Mouse (Mus musculus): ENCODE measurements at regions not wholly inside any gene's neighbourhood (a gene's known extent, or its start where the extent isn't known, plus 50 kb on each side); places are given as distances from the start of the nearest gene placed in this dataset.

DNA sequence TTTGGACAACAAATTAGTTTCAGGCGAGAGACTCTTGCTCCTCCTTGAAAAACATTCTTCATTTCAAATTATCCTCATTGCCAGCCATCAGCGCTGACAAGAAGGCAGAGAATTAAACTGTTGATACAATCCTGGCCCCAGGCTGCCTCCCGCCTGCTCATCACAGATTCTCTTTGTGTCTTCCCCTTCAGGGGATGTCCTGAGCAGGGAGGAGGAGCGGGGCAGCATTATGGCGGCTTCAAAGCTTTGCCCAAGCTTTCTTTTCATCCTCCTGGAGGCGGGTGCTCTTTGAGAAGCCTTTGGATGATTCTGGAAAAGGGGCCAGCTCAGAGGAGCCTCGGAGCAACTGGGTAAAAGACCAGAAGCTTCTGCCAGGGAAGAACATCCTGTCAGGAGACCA, 149.1 kb downstream of the 4930564D02Rik start:
- ATAC-seq (ENCODE audit: low read depth), result no peak

DNA sequence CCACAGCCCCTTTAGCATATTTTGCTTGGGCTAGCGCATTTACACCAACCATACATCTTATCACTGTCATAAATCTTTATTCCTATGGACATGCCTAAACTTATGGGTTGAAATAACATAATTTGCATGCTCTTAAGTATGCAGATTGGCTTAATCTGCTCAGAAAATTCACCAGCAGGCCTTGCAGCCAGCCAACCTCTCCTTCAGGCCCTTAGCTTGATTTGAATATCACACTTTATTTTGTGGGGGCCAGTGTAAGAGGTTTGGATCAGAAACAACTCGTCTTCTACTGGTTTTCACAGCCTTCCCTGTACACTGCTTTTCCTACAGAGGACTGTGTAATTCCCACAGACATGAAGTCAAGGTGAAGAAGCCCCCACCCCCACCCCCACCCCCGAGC, 153.0 kb downstream of the 4930564D02Rik start:
- ATAC-seq (ENCODE audit: low read depth), result no peak
- Histone ChIP-seq H3K36me3 (ENCODE audit: control insufficient read depth, insufficient read depth, low read length) (no peaks in the 10 kb centered on the region), H3K4me1 (ENCODE audit: control insufficient read depth, insufficient read depth, low read length) (no peaks in the 10 kb centered on the region), H3K27me3 (ENCODE audit: control insufficient read depth, insufficient read depth, low read length) (no peaks in the 10 kb centered on the region), H3K4me2 (ENCODE audit: low read depth, low read length) (no peak overlapping the region), H3K27ac (ENCODE audit: low read depth, low read length) (no peak overlapping the region), H3K4me3 (ENCODE audit: low read depth, low read length) (no peak overlapping the region), H3K9ac (replicated peaks; ENCODE audit: low read depth, low read length) (no peak overlapping the region), H3K9me3 (ENCODE audit: control insufficient read depth, low read length) (no peaks in the 10 kb centered on the region)
- WGBS, result 78% methylated on average over 3 of the region's 3 CpGs

More for the DNA sequence above, 149.1 kb downstream of the 4930564D02Rik start:
- Histone ChIP-seq H3K27ac (ENCODE audit: low read depth, low read length) (no peak overlapping the region), H3K27me3 (ENCODE audit: control insufficient read depth, insufficient read depth, low read length) (no peaks in the 10 kb centered on the region), H3K4me2 (ENCODE audit: low read depth, low read length) (no peak overlapping the region), H3K4me1 (ENCODE audit: control insufficient read depth, insufficient read depth, low read length) (no peaks in the 10 kb centered on the region), H3K9ac (replicated peaks; ENCODE audit: low read depth, low read length) (no peak overlapping the region), H3K36me3 (ENCODE audit: control insufficient read depth, insufficient read depth, low read length) (no peaks in the 10 kb centered on the region), H3K9me3 (ENCODE audit: control insufficient read depth, low read length) (no peaks in the 10 kb centered on the region), H3K4me3 (ENCODE audit: low read depth, low read length) (no peak overlapping the region)
- WGBS, result 40% methylated on average over 7 of the region's 7 CpGs

DNA sequence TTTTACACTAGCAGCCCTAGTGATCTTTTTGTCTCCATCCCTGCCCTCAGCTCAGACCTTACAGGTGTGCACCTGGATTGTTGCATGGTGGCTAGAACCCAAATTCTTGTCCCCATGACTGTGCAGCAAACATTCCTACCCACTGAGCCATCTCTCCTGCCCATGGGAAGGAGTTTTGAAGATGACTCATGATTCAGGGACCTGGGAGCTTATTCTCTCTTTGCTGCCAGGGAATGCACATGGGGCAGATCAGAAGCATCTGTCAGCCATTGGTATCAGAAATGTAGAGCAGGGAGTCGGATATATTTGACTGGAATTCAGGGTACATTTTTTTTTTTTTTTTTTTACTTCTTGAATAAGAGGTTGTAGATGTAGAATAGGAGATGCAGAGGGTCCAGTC, 154.0 kb downstream of the 4930564D02Rik start:
- Histone ChIP-seq H3K9ac (replicated peaks; ENCODE audit: low read depth, low read length) (no peak overlapping the region), H3K4me2 (ENCODE audit: low read depth, low read length) (no peak overlapping the region), H3K4me1 (ENCODE audit: control insufficient read depth, insufficient read depth, low read length) (no peaks in the 10 kb centered on the region), H3K27ac (ENCODE audit: low read depth, low read length) (no peak overlapping the region), H3K4me3 (ENCODE audit: low read depth, low read length) (no peak overlapping the region), H3K9me3 (ENCODE audit: control insufficient read depth, low read length) (no peaks in the 10 kb centered on the region), H3K36me3 (ENCODE audit: control insufficient read depth, insufficient read depth, low read length) (no peaks in the 10 kb centered on the region), H3K27me3 (ENCODE audit: control insufficient read depth, insufficient read depth, low read length) (no peaks in the 10 kb centered on the region)
- no peak for ATAC-seq (ENCODE audit: low read depth)
- 59% methylated on average over 1 of the region's 1 CpGs for WGBS

DNA sequence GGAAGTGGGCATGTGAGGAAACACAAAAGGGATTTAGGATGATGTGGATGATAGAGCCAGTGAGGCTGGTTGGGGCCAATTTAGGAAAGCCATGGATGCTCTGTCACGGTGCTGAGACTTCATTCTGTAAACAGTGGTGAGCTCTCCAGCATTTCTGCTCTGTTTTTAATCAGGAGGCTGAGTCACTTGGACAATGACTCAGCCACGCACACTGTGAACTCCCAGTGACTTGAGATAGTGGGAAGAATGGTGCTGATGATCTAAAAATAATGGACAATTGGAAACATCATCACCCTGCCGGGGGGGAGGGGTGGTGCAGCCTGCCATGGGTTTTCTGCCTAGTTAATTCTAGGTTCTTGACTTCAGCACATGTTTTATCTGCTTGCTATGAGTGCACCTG, 156.3 kb downstream of the 4930564D02Rik start:
- Histone ChIP-seq H3K4me3 (ENCODE audit: low read depth, low read length) (no peak overlapping the region), H3K4me1 (ENCODE audit: control insufficient read depth, insufficient read depth, low read length) (no peaks in the 10 kb centered on the region), H3K9me3 (ENCODE audit: control insufficient read depth, low read length) (no peaks in the 10 kb centered on the region), H3K9ac (replicated peaks; ENCODE audit: low read depth, low read length) (no peak overlapping the region), H3K27ac (ENCODE audit: low read depth, low read length) (no peak overlapping the region), H3K4me2 (ENCODE audit: low read depth, low read length) (no peak overlapping the region), H3K27me3 (ENCODE audit: control insufficient read depth, insufficient read depth, low read length) (no peaks in the 10 kb centered on the region), H3K36me3 (ENCODE audit: control insufficient read depth, insufficient read depth, low read length) (no peaks in the 10 kb centered on the region)
- WGBS, result 62% methylated on average over 3 of the region's 3 CpGs
- ATAC-seq (ENCODE audit: low read depth), result no peak

DNA sequence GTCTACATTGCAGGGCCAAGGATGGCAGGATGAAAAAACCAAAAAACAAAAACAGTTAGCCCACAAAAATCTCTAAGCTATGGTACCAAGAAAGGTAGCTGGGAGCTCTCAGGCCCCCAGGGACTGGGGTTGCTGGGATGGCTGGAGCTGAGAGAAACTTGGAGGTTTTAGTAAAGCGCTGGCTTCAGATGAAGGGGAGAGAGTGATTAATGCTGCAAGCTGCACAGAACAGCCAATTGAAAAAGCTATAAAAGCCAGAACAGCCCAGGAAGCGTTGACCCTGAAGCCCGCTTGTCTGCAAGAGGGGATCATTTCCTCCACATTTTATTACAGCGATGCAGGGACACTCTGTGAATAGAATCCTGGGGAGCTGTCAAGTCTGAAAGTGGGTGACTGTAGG, 157.0 kb downstream of the 4930564D02Rik start:
- Histone ChIP-seq H3K36me3 (ENCODE audit: control insufficient read depth, insufficient read depth, low read length) (no peaks in the 10 kb centered on the region), H3K4me2 (ENCODE audit: low read depth, low read length) (no peak overlapping the region), H3K27ac (ENCODE audit: low read depth, low read length) (no peak overlapping the region), H3K4me3 (ENCODE audit: low read depth, low read length) (no peak overlapping the region), H3K9ac (replicated peaks; ENCODE audit: low read depth, low read length) (no peak overlapping the region), H3K9me3 (ENCODE audit: control insufficient read depth, low read length) (no peaks in the 10 kb centered on the region), H3K4me1 (ENCODE audit: control insufficient read depth, insufficient read depth, low read length) (no peaks in the 10 kb centered on the region), H3K27me3 (ENCODE audit: control insufficient read depth, insufficient read depth, low read length) (no peaks in the 10 kb centered on the region)
- peak; percentile 63; the same call in 1 of the 2 replicates for ATAC-seq (ENCODE audit: low read depth)
- WGBS, result 1% methylated on average over 4 of the region's 4 CpGs

DNA sequence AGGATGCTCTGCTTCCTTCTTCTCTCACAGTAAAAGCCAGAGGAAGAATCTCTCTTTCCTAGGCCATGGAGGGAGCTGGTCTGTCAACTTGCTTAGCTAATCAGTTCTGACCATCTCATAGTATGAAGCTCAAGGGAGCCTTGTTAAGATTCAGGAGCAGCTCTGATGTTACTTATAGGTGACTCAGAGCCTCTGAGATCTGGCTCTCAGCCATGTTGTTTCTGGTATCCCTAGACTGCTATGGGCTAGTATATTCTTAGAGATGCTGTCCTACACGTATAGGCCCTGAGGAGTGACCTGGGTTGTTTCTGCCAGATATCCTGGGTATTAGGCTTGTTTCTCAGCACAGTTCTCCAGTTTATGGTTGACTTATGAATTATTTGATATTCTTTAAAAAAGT, 160.9 kb downstream of the 4930564D02Rik start:
- Histone ChIP-seq H3K4me3 (ENCODE audit: low read depth, low read length) (no peak overlapping the region), H3K36me3 (ENCODE audit: control insufficient read depth, insufficient read depth, low read length) (no peaks in the 10 kb centered on the region), H3K9ac (replicated peaks; ENCODE audit: low read depth, low read length) (no peak overlapping the region), H3K4me1 (ENCODE audit: control insufficient read depth, insufficient read depth, low read length) (no peaks in the 10 kb centered on the region), H3K4me2 (ENCODE audit: low read depth, low read length) (no peak overlapping the region), H3K9me3 (ENCODE audit: control insufficient read depth, low read length) (no peaks in the 10 kb centered on the region), H3K27ac (ENCODE audit: low read depth, low read length) (no peak overlapping the region), H3K27me3 (ENCODE audit: control insufficient read depth, insufficient read depth, low read length) (no peaks in the 10 kb centered on the region)
- no peak for ATAC-seq (ENCODE audit: low read depth)
- WGBS, result 77% methylated on average over 1 of the region's 1 CpGs

DNA sequence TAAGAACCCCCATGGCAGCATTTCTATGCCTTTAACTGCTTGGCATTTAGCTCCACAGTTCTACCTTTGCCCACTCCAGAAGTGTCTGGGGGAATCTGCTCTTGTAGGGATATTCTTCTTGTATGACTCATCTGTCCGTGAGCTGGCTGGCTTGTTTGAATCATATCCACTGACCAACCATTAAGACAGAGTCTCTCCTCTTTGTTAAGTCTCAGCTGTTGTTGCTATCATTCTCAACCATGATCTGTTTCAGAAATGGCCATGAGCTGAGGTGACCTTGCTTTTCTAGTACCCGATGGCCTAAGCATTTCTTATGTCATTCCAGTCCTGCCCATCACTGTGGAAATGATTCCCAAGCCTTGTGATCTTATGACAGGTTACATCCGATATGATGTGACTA, 161.8 kb downstream of the 4930564D02Rik start:
- H3K27me3 ChIP-seq (ENCODE audit: control insufficient read depth, insufficient read depth, low read length), result no peaks in the 10 kb centered on the region
- WGBS, result 92% methylated on average over 3 of the region's 3 CpGs
- no peaks in the 10 kb centered on the region for H3K36me3 ChIP-seq (ENCODE audit: control insufficient read depth, insufficient read depth, low read length)
- H3K27ac ChIP-seq (ENCODE audit: low read depth, low read length), result no peak overlapping the region
- no peaks in the 10 kb centered on the region for H3K9me3 ChIP-seq (ENCODE audit: control insufficient read depth, low read length)
- no peak overlapping the region for H3K4me3 ChIP-seq (ENCODE audit: low read depth, low read length)
- no peak overlapping the region for H3K4me2 ChIP-seq (ENCODE audit: low read depth, low read length)
- no peaks in the 10 kb centered on the region for H3K4me1 ChIP-seq (ENCODE audit: control insufficient read depth, insufficient read depth, low read length)
- no peak for ATAC-seq (ENCODE audit: low read depth)
- H3K9ac ChIP-seq (replicated peaks; ENCODE audit: low read depth, low read length), result no peak overlapping the region

DNA sequence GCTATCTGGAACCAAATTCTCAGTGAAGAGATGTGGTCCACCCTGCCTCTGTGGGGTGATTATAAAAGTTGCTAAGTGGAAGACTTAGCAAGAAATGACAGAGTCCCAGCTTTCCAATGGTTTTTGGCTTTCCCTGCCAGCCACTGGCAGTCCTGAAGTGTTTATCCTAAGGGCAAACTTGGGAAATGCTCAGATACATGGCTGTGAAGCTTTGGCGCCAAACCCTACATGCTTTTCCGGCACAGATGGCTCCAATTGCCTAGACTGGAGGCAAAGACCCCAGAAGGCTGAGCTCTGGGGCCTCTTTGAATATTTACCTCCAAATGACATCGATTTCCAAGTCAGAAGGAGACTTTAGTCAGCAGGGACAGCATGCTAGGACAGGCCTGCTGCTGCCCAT, 174.4 kb downstream of the 4930564D02Rik start:
- no peaks in the 10 kb centered on the region for H3K27me3 ChIP-seq (ENCODE audit: control insufficient read depth, insufficient read depth, low read length)
- H3K36me3 ChIP-seq (ENCODE audit: control insufficient read depth, insufficient read depth, low read length), result no peaks in the 10 kb centered on the region
- no peak overlapping the region for H3K4me2 ChIP-seq (ENCODE audit: low read depth, low read length)
- no peak overlapping the region for H3K4me3 ChIP-seq (ENCODE audit: low read depth, low read length)
- no peak overlapping the region for H3K27ac ChIP-seq (ENCODE audit: low read depth, low read length)
- ATAC-seq (ENCODE audit: low read depth), result no peak
- H3K9ac ChIP-seq (replicated peaks; ENCODE audit: low read depth, low read length), result no peak overlapping the region
- H3K9me3 ChIP-seq (ENCODE audit: control insufficient read depth, low read length), result no peaks in the 10 kb centered on the region
- WGBS, result 85% methylated on average over 3 of the region's 3 CpGs
- no peaks in the 10 kb centered on the region for H3K4me1 ChIP-seq (ENCODE audit: control insufficient read depth, insufficient read depth, low read length)

DNA sequence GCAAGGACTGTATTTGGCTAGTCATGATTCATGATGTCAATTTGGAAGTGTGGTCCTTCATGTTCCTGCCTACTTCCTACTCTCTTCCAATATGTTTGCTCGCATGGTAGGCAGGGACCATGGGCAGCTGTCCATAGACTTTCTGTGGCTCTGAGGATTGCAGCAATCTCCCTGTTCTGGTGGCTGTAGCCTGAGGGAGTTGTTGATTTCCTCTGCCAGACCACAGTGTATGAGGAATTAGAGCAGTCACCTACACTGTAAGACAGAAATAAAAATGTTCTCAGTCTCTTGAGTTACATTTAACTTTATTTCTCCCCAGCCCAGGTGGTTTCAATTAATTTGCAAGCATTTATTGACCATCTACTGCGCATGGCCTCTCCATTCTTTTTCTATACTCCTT, 190.5 kb downstream of the 4930564D02Rik start:
- 85% methylated on average over 2 of the region's 2 CpGs for WGBS
- Histone ChIP-seq H3K9ac (replicated peaks; ENCODE audit: low read depth, low read length) (no peak overlapping the region), H3K4me1 (ENCODE audit: control insufficient read depth, insufficient read depth, low read length) (no peaks in the 10 kb centered on the region), H3K27me3 (ENCODE audit: control insufficient read depth, insufficient read depth, low read length) (no peaks in the 10 kb centered on the region), H3K4me3 (ENCODE audit: low read depth, low read length) (no peak overlapping the region), H3K9me3 (ENCODE audit: control insufficient read depth, low read length) (no peaks in the 10 kb centered on the region), H3K36me3 (ENCODE audit: control insufficient read depth, insufficient read depth, low read length) (no peaks in the 10 kb centered on the region), H3K4me2 (ENCODE audit: low read depth, low read length) (no peak overlapping the region), H3K27ac (ENCODE audit: low read depth, low read length) (no peak overlapping the region)
- ATAC-seq (ENCODE audit: low read depth), result no peak

DNA sequence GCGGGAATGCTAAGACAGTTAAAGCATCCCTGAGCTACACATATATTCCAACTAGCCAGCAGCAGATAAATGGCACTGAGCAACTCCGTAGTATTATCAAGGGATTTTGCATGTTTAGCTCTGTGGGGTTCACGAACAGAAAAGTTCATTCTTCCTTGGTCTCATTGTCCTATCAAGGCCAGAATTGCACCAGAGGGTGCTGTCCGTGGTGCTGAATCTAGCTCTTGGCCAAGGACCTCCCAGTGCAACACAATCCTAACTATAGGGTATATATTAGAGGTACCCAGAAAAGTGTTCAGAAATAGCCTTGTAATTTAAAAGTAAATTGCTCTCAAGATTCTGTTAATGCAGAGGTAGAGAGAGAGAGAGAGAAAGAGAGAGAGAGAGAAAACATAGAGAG, 176.9 kb upstream of the Kcnd3 start:
- H3K4me3 ChIP-seq (ENCODE audit: low read depth, low read length), result no peak overlapping the region
- no peaks in the 10 kb centered on the region for H3K4me1 ChIP-seq (ENCODE audit: control insufficient read depth, insufficient read depth, low read length)
- H3K9ac ChIP-seq (replicated peaks; ENCODE audit: low read depth, low read length), result no peak overlapping the region
- ATAC-seq (ENCODE audit: low read depth), result no peak
- no peaks in the 10 kb centered on the region for H3K36me3 ChIP-seq (ENCODE audit: control insufficient read depth, insufficient read depth, low read length)
- no peak overlapping the region for H3K27ac ChIP-seq (ENCODE audit: low read depth, low read length)
- H3K27me3 ChIP-seq (ENCODE audit: control insufficient read depth, insufficient read depth, low read length), result no peaks in the 10 kb centered on the region
- no peak overlapping the region for H3K4me2 ChIP-seq (ENCODE audit: low read depth, low read length)
- H3K9me3 ChIP-seq (ENCODE audit: control insufficient read depth, low read length), result no peaks in the 10 kb centered on the region
- WGBS, result 39% methylated on average over 4 of the region's 4 CpGs
